Mouse (Mus musculus): ENCODE data around the gene Fxn. TPM values are rescaled to one million over a fixed set of nuclear protein-coding genes. Genes with fewer than 3 reads are reported as not detected.

Gene Fxn
- polyA plus RNA-seq, 1 experiment from 2014 or later: 49.3 TPM

DNA sequence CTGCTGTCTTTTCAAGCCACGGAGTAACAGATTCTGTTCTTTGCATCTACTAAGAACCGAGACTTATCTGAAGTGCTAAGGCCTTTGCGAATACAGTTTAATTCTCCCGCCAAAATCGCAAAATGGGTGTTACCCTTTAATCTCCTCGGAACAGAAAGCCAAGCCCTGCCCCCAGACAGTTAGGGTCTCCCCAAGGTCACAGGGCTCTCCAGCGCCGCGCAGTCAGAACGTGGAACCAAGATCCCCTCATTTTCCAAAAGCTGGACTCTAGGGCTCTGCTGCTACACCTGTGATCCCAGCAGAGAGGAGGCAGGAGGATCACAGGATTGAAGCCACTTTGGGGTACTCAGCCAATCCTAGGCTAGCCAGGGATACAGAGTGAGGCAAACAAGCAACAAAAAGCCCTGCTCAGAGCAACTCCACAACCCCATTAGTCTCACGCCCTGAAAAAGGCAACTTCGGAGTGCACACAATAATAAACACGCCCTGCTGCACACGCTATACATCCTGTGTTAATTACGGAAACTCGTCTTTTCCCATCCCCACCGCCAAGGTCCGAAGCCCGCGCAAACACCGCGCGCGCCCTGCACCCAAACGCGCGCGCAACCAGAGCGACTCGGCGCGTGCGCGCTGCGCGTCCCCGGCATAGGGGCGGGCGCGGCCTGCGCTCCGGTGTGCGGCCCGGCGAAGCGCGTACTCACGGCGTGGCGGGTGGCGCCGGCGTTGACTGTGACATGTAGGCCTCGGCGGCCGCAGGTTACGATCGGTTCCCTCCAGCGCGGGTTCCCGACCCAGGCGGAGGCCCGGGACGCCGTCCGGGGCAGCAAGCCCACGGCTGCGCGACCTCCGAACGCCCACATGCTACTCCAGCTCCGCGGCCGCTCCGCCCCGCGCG lies 452 bp downstream of the Fxn start:
- ATAC-seq (ENCODE audit: low FRiP score) (peak; percentile 80), DNase-seq (ENCODE audit: low spot score) (peak; percentile 94)
- Histone ChIP-seq H3K4me2 (replicated peaks; ENCODE audit: low read depth, low read length) (peak overlapping the region; percentile 56), H3K4me1 (replicated peaks; ENCODE audit: control insufficient read depth, insufficient read depth, low read length) (0 out of 2 replicates have a peak, but pooled peaks cover 2% of the 10 kb centered on the region), H3K27me3 (ENCODE audit: control insufficient read depth, insufficient read depth, low read length) (no peaks in the 10 kb centered on the region), H3K27ac (ENCODE audit: low read depth, low read length) (peak overlapping the region; percentile 81), H3K9ac (ENCODE audit: low read depth, low read length) (peak overlapping the region; percentile 83), H3K9me3 (ENCODE audit: control insufficient read depth, low read length) (no peaks in the 10 kb centered on the region), H3K36me3 (ENCODE audit: control insufficient read depth, insufficient read depth, low read length) (no peaks in the 10 kb centered on the region), H3K4me3 (ENCODE audit: low read depth, low read length) (peak overlapping the region; percentile 63)
- WGBS: under 1% methylated on average over 74 of the region's 78 CpGs

DNA sequence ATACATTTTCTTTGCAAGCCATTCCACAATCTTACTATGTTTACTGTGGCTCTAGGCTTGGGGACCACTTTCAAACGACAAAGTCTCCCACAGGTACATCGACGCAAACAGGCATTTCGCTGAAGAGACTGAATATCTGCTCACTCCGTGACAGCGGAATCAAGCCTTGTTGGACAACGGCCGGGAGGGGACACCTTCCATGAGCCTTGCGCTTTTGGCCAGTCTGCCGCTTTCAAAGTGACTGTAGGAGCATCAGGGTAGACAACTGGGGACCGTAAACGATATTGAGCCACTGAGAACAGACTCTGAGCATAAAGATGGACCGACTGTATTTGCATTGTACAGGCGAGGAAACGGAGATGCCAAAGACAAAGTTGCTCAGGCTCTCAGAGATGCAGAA lies 1.5 kb downstream of the Fxn start:
- ATAC-seq (ENCODE audit: low FRiP score) (no peak), DNase-seq (ENCODE audit: low spot score) (no peak)
- Histone ChIP-seq H3K4me2 (replicated peaks; ENCODE audit: low read depth, low read length) (peak overlapping the region; percentile 56), H3K27ac (ENCODE audit: low read depth, low read length) (no peak overlapping the region), H3K9ac (ENCODE audit: low read depth, low read length) (peak overlapping the region; percentile 83; the same call in 1 of the 2 replicates), H3K4me3 (ENCODE audit: low read depth, low read length) (0 out of 2 replicates have a peak overlapping the region, but pooled peaks have one; percentile 10), H3K27me3 (ENCODE audit: control insufficient read depth, insufficient read depth, low read length) (no peaks in the 10 kb centered on the region), H3K36me3 (ENCODE audit: control insufficient read depth, insufficient read depth, low read length) (no peaks in the 10 kb centered on the region), H3K4me1 (replicated peaks; ENCODE audit: control insufficient read depth, insufficient read depth, low read length) (0 out of 2 replicates have a peak, but pooled peaks cover 2% of the 10 kb centered on the region), H3K9me3 (ENCODE audit: control insufficient read depth, low read length) (no peaks in the 10 kb centered on the region)
- 88% methylated on average over 15 of the region's 15 CpGs for WGBS

GRCm38 (mm10) chr19:24274281-24274680 lies 6.1 kb downstream of the Fxn start:
- no peaks in the 10 kb centered on the region for H3K9me3 ChIP-seq (ENCODE audit: control insufficient read depth, low read length)
- WGBS: 62% methylated on average over 3 of the region's 3 CpGs
- H3K4me2 ChIP-seq (replicated peaks; ENCODE audit: low read depth, low read length): no peak overlapping the region
- no peaks in the 10 kb centered on the region for H3K27me3 ChIP-seq (ENCODE audit: control insufficient read depth, insufficient read depth, low read length)
- no peaks in the 10 kb centered on the region for H3K36me3 ChIP-seq (ENCODE audit: control insufficient read depth, insufficient read depth, low read length)
- DNase-seq (ENCODE audit: low spot score): no peak
- no peak overlapping the region for H3K4me3 ChIP-seq (ENCODE audit: low read depth, low read length)
- H3K9ac ChIP-seq (ENCODE audit: low read depth, low read length): no peak overlapping the region
- peaks cover 4% of the 10 kb centered on the region; the same call in 1 of the 2 replicates for H3K4me1 ChIP-seq (replicated peaks; ENCODE audit: control insufficient read depth, insufficient read depth, low read length)
- no peak overlapping the region for H3K27ac ChIP-seq (ENCODE audit: low read depth, low read length)
- no peak for ATAC-seq (ENCODE audit: low FRiP score)

- DNase-seq (ENCODE audit: low spot score): peak; percentile 88
- WGBS: 46% methylated on average over 16 of the region's 16 CpGs
Observed at GRCm38 (mm10) chr19:24271746-24272426, 8.5 kb downstream of the Fxn start.

GRCm38 (mm10) chr19:24271326-24271725 lies 9.1 kb downstream of the Fxn start:
- ATAC-seq (ENCODE audit: low FRiP score) (peak; percentile 80), DNase-seq (ENCODE audit: low spot score) (no peak)
- H3K27ac ChIP-seq (ENCODE audit: low read depth, low read length): no peak overlapping the region
- H3K4me3 ChIP-seq (ENCODE audit: low read depth, low read length): no peak overlapping the region
- no peaks in the 10 kb centered on the region for H3K27me3 ChIP-seq (ENCODE audit: control insufficient read depth, insufficient read depth, low read length)
- H3K9ac ChIP-seq (ENCODE audit: low read depth, low read length): no peak overlapping the region
- no peaks in the 10 kb centered on the region for H3K36me3 ChIP-seq (ENCODE audit: control insufficient read depth, insufficient read depth, low read length)
- no peak overlapping the region for H3K4me2 ChIP-seq (replicated peaks; ENCODE audit: low read depth, low read length)
- peaks cover 4% of the 10 kb centered on the region; the same call in 1 of the 2 replicates for H3K4me1 ChIP-seq (replicated peaks; ENCODE audit: control insufficient read depth, insufficient read depth, low read length)
- 43% methylated on average over 7 of the region's 7 CpGs for WGBS
- no peaks in the 10 kb centered on the region for H3K9me3 ChIP-seq (ENCODE audit: control insufficient read depth, low read length)

More at GRCm38 (mm10) chr19:24271746-24272426, 8.5 kb downstream of the Fxn start:
- Histone ChIP-seq H3K4me3 (ENCODE audit: low read depth, low read length) (no peak overlapping the region), H3K36me3 (ENCODE audit: control insufficient read depth, insufficient read depth, low read length) (no peaks in the 10 kb centered on the region), H3K4me2 (replicated peaks; ENCODE audit: low read depth, low read length) (no peak overlapping the region), H3K27me3 (ENCODE audit: control insufficient read depth, insufficient read depth, low read length) (no peaks in the 10 kb centered on the region), H3K9ac (ENCODE audit: low read depth, low read length) (no peak overlapping the region), H3K9me3 (ENCODE audit: control insufficient read depth, low read length) (no peaks in the 10 kb centered on the region), H3K27ac (ENCODE audit: low read depth, low read length) (no peak overlapping the region), H3K4me1 (replicated peaks; ENCODE audit: control insufficient read depth, insufficient read depth, low read length) (peaks cover 4% of the 10 kb centered on the region; the same call in 1 of the 2 replicates)
- peak; percentile 79 for ATAC-seq (ENCODE audit: low FRiP score)

DNA sequence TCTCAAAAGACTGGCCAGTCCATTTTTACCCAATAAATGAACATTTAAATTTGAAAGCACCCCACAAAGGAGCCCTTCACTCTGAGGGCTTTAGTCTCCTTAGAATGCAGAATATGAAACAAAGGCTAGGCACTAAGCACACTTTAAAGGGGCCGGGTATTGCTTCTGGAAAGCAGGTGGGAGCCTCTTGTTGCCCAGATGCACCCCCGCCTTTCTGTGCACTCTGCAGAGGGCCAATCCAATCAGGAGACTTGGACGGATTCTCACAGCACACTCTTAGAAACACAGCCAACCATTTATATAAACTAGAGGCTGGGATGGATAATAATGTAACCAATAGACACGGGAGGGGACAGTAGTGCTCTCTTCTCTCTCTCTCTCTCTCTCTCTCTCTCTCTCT lies 11.9 kb downstream of the Fxn start:
- DNase-seq (ENCODE audit: low spot score): no peak
- Histone ChIP-seq H3K4me2 (replicated peaks; ENCODE audit: low read depth, low read length) (no peak overlapping the region), H3K4me3 (ENCODE audit: low read depth, low read length) (no peak overlapping the region), H3K4me1 (replicated peaks; ENCODE audit: control insufficient read depth, insufficient read depth, low read length) (peaks cover 4% of the 10 kb centered on the region; the same call in 1 of the 2 replicates), H3K9ac (ENCODE audit: low read depth, low read length) (no peak overlapping the region), H3K36me3 (ENCODE audit: control insufficient read depth, insufficient read depth, low read length) (no peaks in the 10 kb centered on the region), H3K27me3 (ENCODE audit: control insufficient read depth, insufficient read depth, low read length) (no peaks in the 10 kb centered on the region), H3K9me3 (ENCODE audit: control insufficient read depth, low read length) (no peaks in the 10 kb centered on the region), H3K27ac (ENCODE audit: low read depth, low read length) (no peak overlapping the region; the same call in 1 of the 2 replicates)
- ATAC-seq (ENCODE audit: low FRiP score): no peak
- WGBS: 48% methylated on average over 4 of the region's 4 CpGs

DNA sequence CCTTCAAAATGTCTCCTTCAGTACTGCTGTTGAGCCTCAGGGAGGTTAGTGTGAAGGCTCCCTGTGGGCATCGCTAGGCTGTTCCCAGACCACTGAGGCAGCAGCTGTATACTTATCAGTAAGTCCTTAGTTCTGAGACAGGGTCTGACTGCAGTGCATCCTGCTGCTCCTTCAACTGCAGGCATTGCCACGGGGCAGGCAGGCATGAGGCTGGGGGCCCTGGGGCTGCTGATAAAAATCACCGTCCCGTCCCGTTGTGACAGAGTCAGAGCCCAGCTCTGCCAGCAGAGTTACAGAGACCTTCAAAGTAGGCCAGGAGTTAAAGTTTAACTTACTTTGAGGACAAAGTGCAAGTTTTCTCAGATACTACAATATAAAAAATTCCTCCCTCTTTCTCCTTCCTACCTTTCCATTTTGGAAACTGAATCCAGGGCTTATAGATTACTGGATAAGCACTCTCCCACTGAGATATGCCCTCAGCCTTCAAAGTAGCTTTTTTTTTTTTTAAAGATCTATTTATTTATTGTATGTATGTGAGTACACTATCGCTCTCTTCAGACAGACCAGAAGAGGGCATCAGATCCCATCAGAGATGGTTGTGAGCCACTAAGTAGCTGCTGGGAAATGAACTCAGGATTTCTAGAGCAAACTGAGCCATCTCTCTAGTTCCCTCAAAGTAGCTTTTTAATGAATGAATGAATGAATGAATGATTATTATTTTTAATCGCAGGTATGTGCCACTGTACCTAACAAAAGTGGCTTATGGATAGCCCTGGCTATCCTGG lies 14.2 kb downstream of the Fxn start:
- peaks cover 4% of the 10 kb centered on the region; the same call in 1 of the 2 replicates for H3K4me1 ChIP-seq (replicated peaks; ENCODE audit: control insufficient read depth, insufficient read depth, low read length)
- H3K4me3 ChIP-seq (ENCODE audit: low read depth, low read length): no peak overlapping the region
- H3K27ac ChIP-seq (ENCODE audit: low read depth, low read length): no peak overlapping the region
- no peak for DNase-seq (ENCODE audit: low spot score)
- H3K4me2 ChIP-seq (replicated peaks; ENCODE audit: low read depth, low read length): no peak overlapping the region
- no peak overlapping the region for H3K9ac ChIP-seq (ENCODE audit: low read depth, low read length)
- 84% methylated on average over 7 of the region's 7 CpGs for WGBS
- H3K27me3 ChIP-seq (ENCODE audit: control insufficient read depth, insufficient read depth, low read length): no peaks in the 10 kb centered on the region
- ATAC-seq (ENCODE audit: low FRiP score): no peak
- no peaks in the 10 kb centered on the region for H3K36me3 ChIP-seq (ENCODE audit: control insufficient read depth, insufficient read depth, low read length)
- H3K9me3 ChIP-seq (ENCODE audit: control insufficient read depth, low read length): no peaks in the 10 kb centered on the region

DNA sequence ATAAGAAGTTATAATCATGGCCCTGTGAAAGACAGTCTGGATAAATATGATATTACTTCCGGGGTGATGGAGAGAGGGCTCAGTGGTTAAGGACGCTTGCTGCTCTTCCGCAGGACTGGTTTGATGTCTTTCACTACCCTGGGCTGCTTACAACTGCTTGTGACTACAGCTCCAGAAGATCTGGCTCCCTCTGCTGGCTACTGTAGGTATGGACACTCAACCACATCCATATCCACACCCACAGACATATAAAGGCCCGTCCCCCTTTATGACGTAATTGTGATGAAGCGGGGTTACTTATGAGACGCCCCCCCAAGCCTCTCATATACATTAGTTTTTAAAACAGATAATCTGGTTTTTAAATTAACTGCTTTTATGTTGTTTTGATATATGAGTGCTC lies 15.4 kb downstream of the Fxn start:
- Histone ChIP-seq H3K27me3 (ENCODE audit: control insufficient read depth, insufficient read depth, low read length) (no peaks in the 10 kb centered on the region), H3K9me3 (ENCODE audit: control insufficient read depth, low read length) (no peaks in the 10 kb centered on the region), H3K4me2 (replicated peaks; ENCODE audit: low read depth, low read length) (no peak overlapping the region), H3K36me3 (ENCODE audit: control insufficient read depth, insufficient read depth, low read length) (no peaks in the 10 kb centered on the region), H3K9ac (ENCODE audit: low read depth, low read length) (no peak overlapping the region), H3K4me3 (ENCODE audit: low read depth, low read length) (no peak overlapping the region), H3K27ac (ENCODE audit: low read depth, low read length) (no peak overlapping the region), H3K4me1 (replicated peaks; ENCODE audit: control insufficient read depth, insufficient read depth, low read length) (0 out of 2 replicates have a peak, but pooled peaks cover 2% of the 10 kb centered on the region)
- 59% methylated on average over 7 of the region's 7 CpGs for WGBS
- DNase-seq (ENCODE audit: low spot score) (peak; percentile 86), ATAC-seq (ENCODE audit: low FRiP score) (peak; percentile 74; the same call in 1 of the 2 replicates)

All from hindbrain, embryonic 11.5 days (tissue).